Mouse (Mus musculus) urinary bladder, postnatal 10 days (tissue): ENCODE results near the gene Mrc2.

Experiments used
- DNase-seq: peaks from one replicate; pipeline ENCODE4 v3.0.0; 2022; ENCODE audit warnings: low spot score

The Mrc2 gene

GRCm38 (mm10) chr11:105390290-105390689, 97.8 kb downstream of the Mrc2 start:
- no peak for DNase-seq
